Mouse (Mus musculus) cerebellum, postnatal 36 days (tissue): ENCODE measurements around the gene Abca4.
A peak's percentile ranks its signal among the peaks of the same experiment; 100 is the strongest.
"Not testable (repeated sequence)": the region's sequence is repeated elsewhere in the genome, so short reads cannot be mapped to it uniquely, and the experiment has no call there.

ENCODE experiments used
- DNase-seq, 2 experiments: peaks; one replicate each; pipeline ENCODE4 v3.0.0; 2021 to 2022; ENCODE audit warnings: mixed read lengths in 2 of 2

The Abca4 gene

GRCm38 (mm10) chr3:122062586-122062985, 18.3 kb downstream of the Abca4 start:
- no peak for DNase-seq

- DNase-seq: no peak
Observed at GRCm38 (mm10) chr3:122064556-122065410, 20.5 kb downstream of the Abca4 start.

GRCm38 (mm10) chr3:122071769-122072168, 27.5 kb downstream of the Abca4 start:
- no peak for DNase-seq

GRCm38 (mm10) chr3:122072646-122073571, 28.7 kb downstream of the Abca4 start:
- DNase-seq: no peak

- no peak for DNase-seq
Observed at GRCm38 (mm10) chr3:122073595-122073994, 29.4 kb downstream of the Abca4 start.

- no peak for DNase-seq
Observed at GRCm38 (mm10) chr3:122074334-122074733, 30.1 kb downstream of the Abca4 start.

- no peak for DNase-seq
Observed at GRCm38 (mm10) chr3:122078141-122078540, 33.9 kb downstream of the Abca4 start.

GRCm38 (mm10) chr3:122079172-122079571, 34.9 kb downstream of the Abca4 start:
- no peak for DNase-seq

- DNase-seq: not testable (repeated sequence)
Observed at GRCm38 (mm10) chr3:122081634-122082033, 37.4 kb downstream of the Abca4 start.

- no peak for DNase-seq
Observed at GRCm38 (mm10) chr3:122082338-122082737, 38.1 kb downstream of the Abca4 start.

GRCm38 (mm10) chr3:122085157-122085989, 41.1 kb downstream of the Abca4 start:
- peak; percentile 18 to 28 for DNase-seq

GRCm38 (mm10) chr3:122088054-122088681, 43.9 kb downstream of the Abca4 start:
- no peak for DNase-seq

GRCm38 (mm10) chr3:122090338-122090737, 46.1 kb downstream of the Abca4 start:
- DNase-seq: no peak

- DNase-seq: no peak
Observed at GRCm38 (mm10) chr3:122099713-122100112, 55.5 kb downstream of the Abca4 start.

- no peak for DNase-seq
Observed at GRCm38 (mm10) chr3:122102091-122102490, 57.8 kb downstream of the Abca4 start.

GRCm38 (mm10) chr3:122103864-122104808, 59.9 kb downstream of the Abca4 start:
- DNase-seq: peak; percentile 82 to 88

GRCm38 (mm10) chr3:122106920-122107319, 62.7 kb downstream of the Abca4 start:
- no peak for DNase-seq

- DNase-seq: no peak
Observed at GRCm38 (mm10) chr3:122107643-122108194, 63.5 kb downstream of the Abca4 start.

- no peak for DNase-seq
Observed at GRCm38 (mm10) chr3:122109461-122109860, 65.2 kb downstream of the Abca4 start.
